7 mouse cellular contexts compared by ENCODE assay signal in genomic region chr11:48870781-48871180, GRCm38 (mm10). TPM values are rescaled to one million over a fixed set of nuclear protein-coding genes. Genes with fewer than 3 reads are reported as not detected.
DNase-seq lines count a peak whose midpoint lies in the region; ATAC-seq lines count a peak whose summit lies in the region.

No protein-coding gene starts in this region.

- H3K4me3 ChIP-seq in megakaryocyte, embryonic 14.5 days (replicated peaks), result peak overlapping the region; percentile 96
- H3K4me3 ChIP-seq in embryonic facial prominence, embryonic 14.5 days (ENCODE audit: low read depth, low read length), result peak overlapping the region; percentile 53
- H3K4me3 ChIP-seq in intestine, embryonic 15.5 days (replicated peaks), result peak overlapping the region; percentile 47
- H3K4me3 ChIP-seq in neural tube, embryonic 12.5 days, result peak overlapping the region; percentile 40

- peak overlapping the region; percentile 57 for H3K9ac ChIP-seq in embryonic facial prominence, embryonic 14.5 days (ENCODE audit: low read depth, low read length)
- H3K9ac ChIP-seq in intestine, embryonic 15.5 days, result peak overlapping the region; percentile 54
- H3K9ac ChIP-seq in neural tube, embryonic 12.5 days, result peak overlapping the region; percentile 53

- peaks cover 26% of the 10 kb centered on the region for H3K36me3 ChIP-seq in megakaryocyte, embryonic 14.5 days (replicated peaks; ENCODE audit: low read length)
- H3K36me3 ChIP-seq in embryonic facial prominence, embryonic 14.5 days (ENCODE audit: control insufficient read depth, insufficient read depth, low read length), result no peaks in the 10 kb centered on the region
- no peaks in the 10 kb centered on the region for H3K36me3 ChIP-seq in intestine, embryonic 15.5 days
- no peaks in the 10 kb centered on the region for H3K36me3 ChIP-seq in neural tube, embryonic 12.5 days

- 0 out of 2 replicates have a peak overlapping the region, but pooled peaks have one; percentile 40 for H3K27ac ChIP-seq in embryonic facial prominence, embryonic 14.5 days (replicated peaks; ENCODE audit: low read depth, low read length)
- H3K27ac ChIP-seq in intestine, embryonic 15.5 days, result peak overlapping the region; percentile 80
- H3K27ac ChIP-seq in neural tube, embryonic 12.5 days, result no peak overlapping the region

- no peak for ATAC-seq in megakaryocyte, adult 5-6 weeks (ENCODE audit: poor library complexity, severe bottlenecking)
- ATAC-seq in embryonic facial prominence, embryonic 14.5 days (ENCODE audit: low read depth), result no peak
- ATAC-seq in intestine, embryonic 15.5 days, result no peak
- ATAC-seq in neural tube, embryonic 12.5 days (ENCODE audit: low FRiP score, low read depth), result no peak

- H3K9me3 ChIP-seq in megakaryocyte, embryonic 14.5 days, result no peaks in the 10 kb centered on the region
- H3K9me3 ChIP-seq in embryonic facial prominence, embryonic 14.5 days (ENCODE audit: control insufficient read depth, low read length), result no peaks in the 10 kb centered on the region
- no peaks in the 10 kb centered on the region for H3K9me3 ChIP-seq in intestine, embryonic 15.5 days
- no peaks in the 10 kb centered on the region for H3K9me3 ChIP-seq in neural tube, embryonic 12.5 days

- H3K27me3 ChIP-seq in megakaryocyte, embryonic 14.5 days (replicated peaks), result no peaks in the 10 kb centered on the region
- peaks cover 7% of the 10 kb centered on the region for H3K27me3 ChIP-seq in embryonic facial prominence, embryonic 14.5 days (replicated peaks; ENCODE audit: control insufficient read depth, insufficient read depth, low read length)
- no peaks in the 10 kb centered on the region for H3K27me3 ChIP-seq in intestine, embryonic 15.5 days (replicated peaks)
- peaks cover 3% of the 10 kb centered on the region; the same call in 1 of the 2 replicates for H3K27me3 ChIP-seq in neural tube, embryonic 12.5 days (replicated peaks)

- H3K4me1 ChIP-seq in megakaryocyte, embryonic 14.5 days, result peaks cover 64% of the 10 kb centered on the region
- 0 out of 2 replicates have a peak, but pooled peaks cover 5% of the 10 kb centered on the region for H3K4me1 ChIP-seq in embryonic facial prominence, embryonic 14.5 days (ENCODE audit: control insufficient read depth, insufficient read depth, low read length)
- peaks cover 33% of the 10 kb centered on the region for H3K4me1 ChIP-seq in intestine, embryonic 15.5 days (replicated peaks)
- peaks cover 16% of the 10 kb centered on the region; the same call in 1 of the 2 replicates for H3K4me1 ChIP-seq in neural tube, embryonic 12.5 days

- 33% methylated on average over 7 of the region's 7 CpGs for WGBS in embryonic facial prominence, embryonic 14.5 days
- 26% methylated on average over 7 of the region's 7 CpGs for WGBS in intestine, embryonic 15.5 days
- 41% methylated on average over 7 of the region's 7 CpGs for WGBS in neural tube, embryonic 12.5 days

- peak overlapping the region; percentile 79 for H3K4me2 ChIP-seq in embryonic facial prominence, embryonic 14.5 days (ENCODE audit: low read depth, low read length)
- H3K4me2 ChIP-seq in intestine, embryonic 15.5 days (replicated peaks), result peak overlapping the region; percentile 86
- peak overlapping the region; percentile 78 for H3K4me2 ChIP-seq in neural tube, embryonic 12.5 days (replicated peaks)

- DNase-seq in embryonic facial prominence, embryonic 14.5 days (ENCODE audit: low spot score), result no peak
- no peak for DNase-seq in gastrocnemius, postnatal 10 days
- DNase-seq in cerebellum, postnatal 4 days (ENCODE audit: low spot score in 2 of 2), result no peak

RNA-seq across cellular contexts. Expression of gene Irgm1, which starts 0.7 kb away (rescaled TPM):
- polyA plus RNA-seq in megakaryocyte, embryonic 14.5 days (2012; ENCODE audit: insufficient read depth, low replicate concordance), result 5.0 TPM in 1 of 2 replicates, not detected in the other
- 59.0 and 67.2 TPM in 2 replicates for total RNA-seq in megakaryocyte, adult 5-6 weeks (2015)
- 54.1 and 62.0 TPM in 2 replicates for total RNA-seq in megakaryocyte, adult 5-6 weeks (2017)
- polyA plus RNA-seq in embryonic facial prominence, embryonic 14.5 days (2014; fragmentation: Nextera tagmentation; extraction: Ambion mirVana), result 6.9 and 7.6 TPM in 2 replicates
- polyA plus RNA-seq in intestine, embryonic 15.5 days (2015; fragmentation: Nextera tagmentation; extraction: Ambion mirVana), result 16.0 and 16.4 TPM in 2 replicates
- 2.9 and 3.1 TPM in 2 replicates for polyA plus RNA-seq in neural tube, embryonic 12.5 days (2016; fragmentation: Nextera tagmentation; extraction: Ambion mirVana)
- total RNA-seq in gastrocnemius, postnatal 10 days (2021), result 1 to 10 TPM; 5.9 to 7.0 TPM

RNA-seq across cellular contexts. Expression of gene Gm5431, which starts 31.2 kb away (rescaled TPM):
- polyA plus RNA-seq in megakaryocyte, embryonic 14.5 days (2012; ENCODE audit: insufficient read depth, low replicate concordance), result 0.45 TPM in 1 of 2 replicates, not detected in the other
- total RNA-seq in megakaryocyte, adult 5-6 weeks (2015), result 13.1 and 15.9 TPM in 2 replicates
- 12.0 and 15.0 TPM in 2 replicates for total RNA-seq in megakaryocyte, adult 5-6 weeks (2017)
- polyA plus RNA-seq in embryonic facial prominence, embryonic 14.5 days (2014; fragmentation: Nextera tagmentation; extraction: Ambion mirVana), result 0.36 and 0.56 TPM in 2 replicates
- 0.23 and 0.30 TPM in 2 replicates for polyA plus RNA-seq in intestine, embryonic 15.5 days (2015; fragmentation: Nextera tagmentation; extraction: Ambion mirVana)
- 0.13 and 0.16 TPM in 2 replicates for polyA plus RNA-seq in neural tube, embryonic 12.5 days (2016; fragmentation: Nextera tagmentation; extraction: Ambion mirVana)
- total RNA-seq in gastrocnemius, postnatal 10 days (2021), result under 1 TPM; 0.49 to 0.52 TPM

RNA-seq across cellular contexts. Expression of gene Gm12184, which starts 44.3 kb away (rescaled TPM):
- polyA plus RNA-seq in megakaryocyte, embryonic 14.5 days (2012; ENCODE audit: insufficient read depth, low replicate concordance), result 18.6 and 145 TPM in 2 replicates
- 6.1 and 8.5 TPM in 2 replicates for total RNA-seq in megakaryocyte, adult 5-6 weeks (2015)
- total RNA-seq in megakaryocyte, adult 5-6 weeks (2017), result 4.6 and 12.1 TPM in 2 replicates
- polyA plus RNA-seq in embryonic facial prominence, embryonic 14.5 days (2014; fragmentation: Nextera tagmentation; extraction: Ambion mirVana), result 3.4 and 4.6 TPM in 2 replicates
- polyA plus RNA-seq in intestine, embryonic 15.5 days (2015; fragmentation: Nextera tagmentation; extraction: Ambion mirVana), result 3.7 and 5.4 TPM in 2 replicates
- polyA plus RNA-seq in neural tube, embryonic 12.5 days (2016; fragmentation: Nextera tagmentation; extraction: Ambion mirVana), result 13.8 and 14.9 TPM in 2 replicates
- 1 to 10 TPM; 1.8 to 3.6 TPM for total RNA-seq in gastrocnemius, postnatal 10 days (2021)

RNA-seq across cellular contexts. Expression of gene Trim7, which starts 44.8 kb away (rescaled TPM):
- polyA plus RNA-seq in megakaryocyte, embryonic 14.5 days (2012; ENCODE audit: insufficient read depth, low replicate concordance), result 1.6 and 5.7 TPM in 2 replicates
- total RNA-seq in megakaryocyte, adult 5-6 weeks (2015), result 0.51 and 0.68 TPM in 2 replicates
- 0.18 and 0.57 TPM in 2 replicates for total RNA-seq in megakaryocyte, adult 5-6 weeks (2017)
- polyA plus RNA-seq in embryonic facial prominence, embryonic 14.5 days (2014; fragmentation: Nextera tagmentation; extraction: Ambion mirVana), result 1.3 TPM in 2 replicates
- 1.1 and 2.7 TPM in 2 replicates for polyA plus RNA-seq in intestine, embryonic 15.5 days (2015; fragmentation: Nextera tagmentation; extraction: Ambion mirVana)
- polyA plus RNA-seq in neural tube, embryonic 12.5 days (2016; fragmentation: Nextera tagmentation; extraction: Ambion mirVana), result 0.68 and 1.8 TPM in 2 replicates
- 100 to 1,000 TPM; 107 to 110 TPM for total RNA-seq in gastrocnemius, postnatal 10 days (2021)

RNA-seq across cellular contexts. Expression of gene Trim41, which starts 53.6 kb away (rescaled TPM):
- 18.6 and 56.2 TPM in 2 replicates for polyA plus RNA-seq in megakaryocyte, embryonic 14.5 days (2012; ENCODE audit: insufficient read depth, low replicate concordance)
- total RNA-seq in megakaryocyte, adult 5-6 weeks (2015), result 11.8 and 13.6 TPM in 2 replicates
- 39.2 and 43.7 TPM in 2 replicates for total RNA-seq in megakaryocyte, adult 5-6 weeks (2017)
- 5.2 and 5.3 TPM in 2 replicates for polyA plus RNA-seq in embryonic facial prominence, embryonic 14.5 days (2014; fragmentation: Nextera tagmentation; extraction: Ambion mirVana)
- polyA plus RNA-seq in intestine, embryonic 15.5 days (2015; fragmentation: Nextera tagmentation; extraction: Ambion mirVana), result 4.1 and 6.4 TPM in 2 replicates
- polyA plus RNA-seq in neural tube, embryonic 12.5 days (2016; fragmentation: Nextera tagmentation; extraction: Ambion mirVana), result 6.4 and 7.6 TPM in 2 replicates
- 10 to 100 TPM; 22.2 to 22.8 TPM for total RNA-seq in gastrocnemius, postnatal 10 days (2021)

Comparison
In these comparisons a context has a peak if more than half of its experiments do, and no peak if none do; other contexts are left out.
1. H3K4me3 ChIP-seq: peak in every context shown above with its lines; median percentile 96 in megakaryocyte, embryonic 14.5 days; 53 in embryonic facial prominence, embryonic 14.5 days; 47 in intestine, embryonic 15.5 days; 40 in neural tube, embryonic 12.5 days.